Mouse (Mus musculus) CH12.LX (cell line): ENCODE results near the gene Padi3. TPM values are rescaled to one million over a fixed set of nuclear protein-coding genes. Genes with fewer than 3 reads are reported as not detected.

Experiments used
- DNase-seq: peaks from one replicate; pipeline ENCODE4 v3.0.0-alpha.2; 2013; ENCODE audit errors: extremely low read depth
- H3K27ac ChIP-seq: 2 replicates; pipeline ENCODE4 v1.5.1; 2012; ENCODE audit warnings: low read depth, mild to moderate bottlenecking, control low read depth, moderate library complexity; ENCODE audit not compliant: insufficient read depth
- H3K27me3 ChIP-seq: replicated peaks from 2 replicates; pipeline ENCODE3; 2012; ENCODE audit warnings: inconsistent platforms
- H3K36me3 ChIP-seq, 2 experiments: replicated peaks in 1 of 2; 2 replicates each; pipeline versions ENCODE3 to v1.6.1; 2012; ENCODE audit warnings: inconsistent platforms in 1 of 2, low read length in 1 of 2, mild to moderate bottlenecking in 1 of 2, mixed read lengths in 1 of 2, moderate library complexity in 1 of 2; ENCODE audit not compliant: control insufficient read depth in 1 of 2, insufficient read depth in 1 of 2
- H3K4me1 ChIP-seq, 2 experiments: 2 replicates each; pipeline ENCODE4 v1.6.1; 2012; ENCODE audit warnings: inconsistent platforms in 1 of 2, moderate library complexity in 1 of 2; ENCODE audit not compliant: insufficient read depth in 2 of 2, control insufficient read depth in 1 of 2
- H3K4me2 ChIP-seq: 2 replicates; pipeline ENCODE4 v1.6.1; 2012; ENCODE audit warnings: low read depth, mild to moderate bottlenecking, control low read depth; ENCODE audit not compliant: poor library complexity, insufficient read depth, severe bottlenecking
- H3K4me3 ChIP-seq, 3 experiments: fragments of 150-350 bp in 1 of 3; sonication (generic) in 1 of 3; replicated peaks in 1 of 3; 2 replicates each; pipeline versions ENCODE3 to v1.5.1; 2011 to 2012; ENCODE audit warnings: low read depth in 2 of 3, low read length in 2 of 3, mild to moderate bottlenecking in 2 of 3, moderate library complexity in 2 of 3, control low read depth in 1 of 3, improper control_type of control experiment in 1 of 3, inconsistent platforms in 1 of 3, mixed read lengths in 1 of 3; ENCODE audit not compliant: poor library complexity in 1 of 3
- H3K79me2 ChIP-seq: replicated peaks from 2 replicates; pipeline ENCODE4 v1.6.1; 2012; ENCODE audit warnings: mild to moderate bottlenecking, moderate library complexity; ENCODE audit not compliant: control insufficient read depth, poor library complexity, insufficient read depth, severe bottlenecking; ENCODE audit errors: extremely low read depth
- H3K9ac ChIP-seq: 2 replicates; pipeline ENCODE4 v1.6.1; 2012; ENCODE audit warnings: low read depth, mild to moderate bottlenecking, control low read depth, moderate library complexity; ENCODE audit not compliant: insufficient read depth
- H3K9me3 ChIP-seq: replicated peaks from 2 replicates; pipeline ENCODE3; 2012; ENCODE audit warnings: low read length, inconsistent platforms, mixed read lengths
- CHD1 ChIP-seq: IDR thresholded peaks from 2 replicates; pipeline ENCODE4 v1.6.1; 2012; ENCODE audit warnings: low read depth, low read length, improper control_type of control experiment, inconsistent platforms
- ELF1 ChIP-seq: IDR thresholded peaks from 2 replicates; pipeline ENCODE4 v1.6.1; 2014; ENCODE audit warnings: low read depth, mild to moderate bottlenecking, inconsistent platforms, low read length, improper control_type of control experiment
- GABPA ChIP-seq: IDR thresholded peaks from 2 replicates; pipeline ENCODE4 v1.6.1; 2012; ENCODE audit warnings: low read depth, low read length, improper control_type of control experiment, inconsistent platforms; ENCODE audit not compliant: insufficient replicate concordance
- IRF4 ChIP-seq: IDR thresholded peaks from 2 replicates; pipeline ENCODE4 v1.6.1; 2014; ENCODE audit warnings: low read depth, mild to moderate bottlenecking, inconsistent platforms, low read length, improper control_type of control experiment
- JUN ChIP-seq: IDR thresholded peaks from 2 replicates; pipeline ENCODE4 v1.6.1; 2011; ENCODE audit warnings: low read depth, mild to moderate bottlenecking, low read length, improper control_type of control experiment, moderate library complexity; ENCODE audit not compliant: insufficient read depth
- KAT2A ChIP-seq: IDR thresholded peaks from 2 replicates; pipeline ENCODE4 v1.6.1; 2012; ENCODE audit warnings: low read length, improper control_type of control experiment, inconsistent platforms; ENCODE audit not compliant: insufficient replicate concordance
- MAFK ChIP-seq: IDR thresholded peaks from 2 replicates; pipeline ENCODE4 v1.6.1; 2011; ENCODE audit warnings: low read length, improper control_type of control experiment; ENCODE audit not compliant: insufficient replicate concordance
- MAZ ChIP-seq: IDR thresholded peaks from 2 replicates; pipeline ENCODE4 v1.6.1; 2012; ENCODE audit warnings: low read depth, mild to moderate bottlenecking, inconsistent platforms, low read length, improper control_type of control experiment, moderate library complexity
- MEF2A ChIP-seq: IDR thresholded peaks from 2 replicates; pipeline ENCODE4 v1.6.1; 2014; ENCODE audit warnings: low read depth, mild to moderate bottlenecking, inconsistent platforms, low read length, improper control_type of control experiment, borderline replicate concordance
- PAX5 ChIP-seq: IDR thresholded peaks from 2 replicates; pipeline ENCODE4 v1.6.1; 2012; ENCODE audit warnings: low read length, inconsistent platforms, mixed read lengths
- TCF12 ChIP-seq: IDR thresholded peaks from 2 replicates; pipeline ENCODE4 v1.6.1; 2014; ENCODE audit warnings: low read depth, mild to moderate bottlenecking, inconsistent platforms, low read length, improper control_type of control experiment
- UBTF ChIP-seq: IDR thresholded peaks from 2 replicates; pipeline ENCODE4 v1.6.1; 2012; ENCODE audit warnings: low read depth, mild to moderate bottlenecking, inconsistent platforms, low read length, improper control_type of control experiment, moderate library complexity
- ZNF384 ChIP-seq: IDR thresholded peaks from 2 replicates; pipeline ENCODE4 v1.6.1; 2012; ENCODE audit warnings: low read depth, low read length, improper control_type of control experiment, inconsistent platforms
- dilution Hi-C: fragments of 300-500 bp; cut with MboI; formaldehyde crosslinking; loops from 2 replicates; pipeline ENCODE4 v1.14.3; 2020; ENCODE audit warnings: low sequenced_read_pairs; ENCODE audit not compliant: extremely low pct_unique_long_range_greater_than_20kb, extremely low pct_ligation_motif_present
- in situ Hi-C: fragments of 300-500 bp; cut with MboI; formaldehyde crosslinking; loops from 3 replicates; pipeline ENCODE4 v1.14.3; 2019; ENCODE audit warnings: low sequenced_read_pairs, low pct_ligation_motif_present, low pct_unique_long_range_greater_than_20kb, mixed read lengths
- polyA plus RNA-seq: library from polyadenylated mRNA; unstranded; fragments of >175 nt; gene quantifications from 2 replicates; pipeline ENCODE4 v1.2.1, GENCODE M21; 2012; ENCODE audit warnings: low read depth; ENCODE audit not compliant: insufficient read length
- total RNA-seq, 2 experiments: library from RNA; depleted of rRNA; stranded (reverse); fragments of 300-350 nt in 1 of 2; fragments of >200 nt in 1 of 2; gene quantifications; 2 replicates each; pipeline ENCODE4 v1.2.3; 2012 to 2014

Gene Padi3
- total and polyA plus RNA-seq, 3 experiments, result 0.10 to 0.17 (median 0.11) TPM

DNA sequence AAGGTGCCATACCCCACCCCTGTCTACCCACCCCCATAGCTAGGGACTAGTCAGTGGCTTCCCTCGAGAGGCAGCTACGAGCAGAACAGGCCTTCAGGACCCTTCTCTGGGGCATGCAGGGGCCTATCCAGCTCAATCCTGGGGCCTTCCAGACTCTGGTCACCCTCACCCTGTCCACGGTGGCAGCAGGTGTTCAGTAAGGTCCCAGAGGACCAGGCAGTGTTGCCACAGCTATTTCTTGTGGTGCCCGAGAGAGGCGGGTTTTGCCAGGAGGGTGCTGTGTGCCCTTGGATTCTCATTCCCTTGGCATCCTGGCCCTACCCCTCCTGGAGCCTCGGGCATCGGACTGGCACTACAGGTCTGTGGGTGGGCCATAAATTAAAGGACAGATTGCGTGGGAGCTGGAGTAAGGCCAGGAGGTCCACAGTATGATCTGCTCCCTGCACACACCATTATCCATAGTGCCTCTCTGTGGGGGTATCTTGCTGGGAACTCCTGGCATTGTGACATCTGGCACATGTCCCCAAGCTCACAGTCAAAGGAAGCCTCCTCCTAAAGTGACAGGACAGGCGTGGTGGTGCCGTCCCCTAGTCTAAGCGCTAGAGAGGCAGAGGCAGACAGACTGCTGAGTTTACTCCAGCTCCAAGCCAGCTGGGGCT is 25.9 kb upstream of the Padi3 start:
- dilution Hi-C loops (no loop called here), in situ Hi-C loops (no loop called here)
- no peak overlapping the region for H3K4me2 ChIP-seq
- no peaks in the 10 kb centered on the region for H3K79me2 ChIP-seq
- no peak for DNase-seq
- H3K4me3 ChIP-seq, result no peak overlapping the region
- 0 out of 4 replicates have a peak, but pooled peaks cover 0 to 2% of the 10 kb centered on the region in 2 experiments for H3K4me1 ChIP-seq
- no peaks in the 10 kb centered on the region for H3K36me3 ChIP-seq
- TF ChIP-seq KAT2A, result no peak
- TF ChIP-seq UBTF, result no peak
- TF ChIP-seq PAX5, result no peak
- H3K27ac ChIP-seq, result no peak overlapping the region
- H3K27me3 ChIP-seq, result peaks cover 71% of the 10 kb centered on the region
- no peak overlapping the region for H3K9ac ChIP-seq
- H3K9me3 ChIP-seq, result no peaks in the 10 kb centered on the region

DNA sequence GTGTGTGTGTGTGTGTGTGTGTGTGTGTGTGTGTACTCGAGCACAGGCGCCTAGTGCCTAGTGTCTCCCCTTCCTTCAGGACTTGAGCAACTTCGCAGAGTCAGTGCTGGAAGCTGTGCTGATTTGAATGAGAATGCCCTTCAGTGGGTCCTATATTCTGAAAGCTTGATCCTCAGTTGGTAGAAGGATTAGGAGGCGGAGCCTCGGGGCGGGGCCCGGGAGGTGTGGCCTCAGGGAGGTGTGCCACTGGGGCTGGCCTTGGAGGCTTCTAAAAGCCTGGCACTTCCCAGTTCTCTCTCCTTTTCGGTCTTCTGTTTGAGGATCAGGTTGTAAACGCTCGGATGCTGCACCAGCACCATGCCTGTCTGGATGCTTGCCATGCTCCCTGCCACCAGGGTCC is 25.2 kb upstream of the Padi3 start:
- Histone ChIP-seq H3K27ac (no peak overlapping the region), H3K27me3 (peaks cover 73% of the 10 kb centered on the region), H3K4me2 (no peak overlapping the region), H3K4me1 (0 out of 4 replicates have a peak, but pooled peaks cover 0 to 2% of the 10 kb centered on the region in 2 experiments), H3K4me3 (no peak overlapping the region), H3K9ac (no peak overlapping the region), H3K79me2 (no peaks in the 10 kb centered on the region), H3K9me3 (no peaks in the 10 kb centered on the region), H3K36me3 (no peaks in the 10 kb centered on the region)
- DNase-seq, result no peak
- no peak for TF ChIP-seq MEF2A
- TF ChIP-seq ZNF384, result no peak
- no peak for TF ChIP-seq JUN
- no peak for TF ChIP-seq MAZ
- no peak for TF ChIP-seq GABPA
- TF ChIP-seq TCF12, result no peak
- no peak for TF ChIP-seq ELF1
- no peak for TF ChIP-seq CHD1
- TF ChIP-seq IRF4, result no peak
- no peak for TF ChIP-seq MAFK
- dilution Hi-C loops (no loop called here), in situ Hi-C loops (no loop called here)
